Mouse (Mus musculus): ENCODE data around the gene Rarg.

DNA sequence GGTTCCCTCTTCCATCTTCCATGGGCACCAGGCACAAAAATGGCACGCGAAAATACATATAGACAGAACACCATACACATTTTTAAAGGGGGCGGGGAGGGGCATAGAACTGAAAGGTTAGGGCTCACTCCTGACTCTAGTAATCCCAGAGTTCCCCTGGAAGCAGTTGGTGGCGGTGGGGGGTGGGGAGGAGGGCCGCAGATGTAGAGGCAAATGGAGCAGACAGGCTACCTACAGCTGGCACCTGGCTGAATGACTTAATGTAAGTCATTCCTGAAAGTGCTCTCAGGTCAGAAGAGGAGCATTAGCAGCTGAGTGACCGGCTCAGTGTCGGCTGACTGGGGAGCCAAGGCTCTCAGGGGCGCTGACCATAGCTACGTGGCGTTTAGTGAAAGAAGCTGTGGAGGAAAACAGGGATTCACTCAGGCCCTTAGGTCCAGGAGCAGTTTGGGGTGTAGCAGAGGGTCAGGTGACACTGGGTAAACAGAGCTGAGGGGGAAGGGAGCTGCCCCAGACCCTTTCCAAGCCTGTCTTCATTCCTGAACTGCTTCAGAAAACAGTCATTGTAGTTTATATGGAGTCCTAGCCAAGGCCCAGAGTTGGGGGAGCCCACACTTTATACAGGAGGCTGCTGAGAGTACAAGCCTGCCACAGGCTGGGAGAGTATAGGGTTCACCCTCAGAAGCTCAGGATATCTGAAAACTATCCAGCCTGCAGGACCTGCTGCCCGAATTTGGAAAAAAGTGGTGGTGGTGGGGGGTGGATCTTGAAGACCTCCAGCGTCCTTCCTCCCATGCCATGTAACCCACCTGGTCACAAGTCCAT, 14.7 kb downstream of the Rarg start:
- no peak for TF ChIP-seq CTCF (IDR thresholded peaks at IDR 0.05 in 2 of 3, conservative IDR thresholded peaks at IDR 0.05 in 1 of 3; ENCODE audit: control insufficient read depth in 1 of 3, insufficient read depth in 1 of 3, low read depth in 2 of 3, low read length in 3 of 3, poor library complexity in 1 of 3, severe bottlenecking in 1 of 3)
- no peak for TF ChIP-seq CHD1 (IDR thresholded peaks at IDR 0.05; ENCODE audit: low read depth, low read length)
- TF ChIP-seq ETS1 (IDR thresholded peaks at IDR 0.05; ENCODE audit: low read depth, low read length): no peak
- TF ChIP-seq EP300 (IDR thresholded peaks at IDR 0.05; ENCODE audit: low read depth in 1 of 2, low read length in 2 of 2): no peak
- no peak for TF ChIP-seq RAD21 (IDR thresholded peaks at IDR 0.05; ENCODE audit: low read depth, low read length)
- TF ChIP-seq RCOR1 (IDR thresholded peaks at IDR 0.05; ENCODE audit: low read depth, low read length): no peak
- no peak for TF ChIP-seq E2F4 (IDR thresholded peaks at IDR 0.05; ENCODE audit: borderline replicate concordance, low read depth, low read length)
- TF ChIP-seq CHD2 (IDR thresholded peaks at IDR 0.05; ENCODE audit: low read length): no peak
- TF ChIP-seq POLR2AphosphoS2 (IDR thresholded peaks at IDR 0.05; ENCODE audit: low read length): no peak
- TF ChIP-seq TCF12 (IDR thresholded peaks at IDR 0.05; ENCODE audit: low read depth, low read length): no peak
- no peak for TF ChIP-seq POLR2A (IDR thresholded peaks at IDR 0.05; ENCODE audit: control insufficient read depth in 1 of 2, insufficient read depth in 1 of 2, low read depth in 1 of 2, low read length in 2 of 2, poor library complexity in 1 of 2)
- no peak for TF ChIP-seq MAZ (IDR thresholded peaks at IDR 0.05; ENCODE audit: low read depth, low read length)
- no peak for TF ChIP-seq KAT2A (conservative IDR thresholded peaks at IDR 0.05; ENCODE audit: low read depth, low read length)
- no peak for TF ChIP-seq SMC3 (IDR thresholded peaks at IDR 0.05; ENCODE audit: low read depth, low read length)

Measured in MEL (cell line).